Mouse (Mus musculus): ENCODE results near the gene Gabbr2.

DNA sequence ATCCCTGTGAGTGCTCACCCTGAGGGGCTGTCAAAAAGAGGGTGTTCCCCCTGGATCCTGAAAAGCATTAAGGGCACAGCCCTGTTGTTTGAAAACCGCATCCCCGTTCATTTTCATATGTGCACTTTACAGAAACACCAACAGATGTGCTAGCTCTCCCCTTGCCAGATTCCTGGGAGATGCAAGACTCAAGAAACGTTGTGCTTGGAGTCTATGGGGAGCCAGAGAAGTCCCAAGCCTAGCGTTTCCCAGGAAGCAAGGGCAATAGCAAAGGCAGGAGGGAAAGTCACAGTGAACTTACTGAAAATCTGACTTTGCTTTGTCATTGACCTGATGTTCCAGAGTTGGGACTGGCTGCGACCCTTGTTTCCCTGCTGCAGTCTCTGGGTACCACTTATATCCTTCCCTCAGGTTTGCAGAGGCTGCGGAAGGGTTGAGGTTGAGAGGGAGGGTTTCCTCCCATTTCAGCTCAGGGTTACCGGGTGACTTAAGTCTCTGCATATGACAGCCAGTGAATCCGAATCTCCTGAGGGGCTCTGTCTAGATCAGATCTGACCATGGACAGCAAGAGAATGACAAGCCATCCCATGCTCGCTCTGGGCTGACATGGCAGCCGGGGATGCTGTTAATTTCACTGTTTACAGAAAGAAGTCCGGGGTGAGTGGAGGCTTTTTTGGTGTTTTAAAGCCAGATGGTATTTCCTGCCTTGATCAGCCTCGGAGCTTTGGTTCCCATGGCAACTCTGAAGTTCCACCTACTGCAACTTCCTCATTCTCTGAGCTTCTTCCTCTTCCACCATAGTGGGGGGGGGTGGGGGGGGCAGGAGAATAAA, 18.9 kb upstream of the Gabbr2 start:
- TF ChIP-seq GATA1 (IDR thresholded peaks at IDR 0.05; ENCODE audit: borderline replicate concordance, low read length) (no peak), FLI1 (IDR thresholded peaks at IDR 0.05; ENCODE audit: low read length) (no peak)

Data from megakaryocyte, embryonic 14.5 days (primary cell).